Mouse (Mus musculus) MEL (cell line): ENCODE data around the gene Ddx19a. TPM values are rescaled to one million over a fixed set of nuclear protein-coding genes. Genes with fewer than 3 reads are reported as not detected.

ENCODE experiments used
- DNase-seq: peaks from one replicate; pipeline ENCODE4 v3.0.0; 2011; ENCODE audit warnings: low read depth, low spot score
- H3K27ac ChIP-seq: 2 replicates; pipeline ENCODE4 v1.5.1; 2012; ENCODE audit warnings: low read depth, mild to moderate bottlenecking, control low read depth, low read length, moderate library complexity; ENCODE audit not compliant: control insufficient read depth
- H3K27me3 ChIP-seq, 2 experiments: fragments of 150-350 bp in 1 of 2; sonication (generic) in 1 of 2; 2 replicates each; pipeline ENCODE4 v1.6.1; 2012; ENCODE audit warnings: low read length in 2 of 2, mild to moderate bottlenecking in 2 of 2, improper control_type of control experiment in 1 of 2, moderate library complexity in 1 of 2; ENCODE audit not compliant: insufficient read depth in 2 of 2, control insufficient read depth in 1 of 2
- H3K36me3 ChIP-seq, 2 experiments: 2 replicates each; pipeline ENCODE4 v1.6.1; 2012 to 2014; ENCODE audit warnings: low read length in 2 of 2, improper control_type of control experiment in 1 of 2, inconsistent platforms in 1 of 2, mild to moderate bottlenecking in 1 of 2; ENCODE audit not compliant: insufficient read depth in 2 of 2, control insufficient read depth in 1 of 2
- H3K4me1 ChIP-seq, 2 experiments: fragments of 150-350 bp in 1 of 2; sonication (generic) in 1 of 2; 2 replicates each; pipeline ENCODE4 v1.6.1; 2012; ENCODE audit warnings: low read length in 2 of 2, improper control_type of control experiment in 1 of 2, mild to moderate bottlenecking in 1 of 2; ENCODE audit not compliant: insufficient read depth in 2 of 2, control insufficient read depth in 1 of 2
- H3K4me3 ChIP-seq, 2 experiments: fragments of 150-350 bp in 1 of 2; sonication (generic) in 1 of 2; 2 replicates each; pipeline ENCODE4 v1.5.1; 2012; ENCODE audit warnings: low read depth in 2 of 2, low read length in 2 of 2, mild to moderate bottlenecking in 2 of 2, moderate library complexity in 2 of 2, control low read depth in 1 of 2, improper control_type of control experiment in 1 of 2; ENCODE audit not compliant: control insufficient read depth in 1 of 2, insufficient read depth in 1 of 2
- H3K79me2 ChIP-seq: 2 replicates; pipeline ENCODE4 v1.6.1; 2012; ENCODE audit warnings: mild to moderate bottlenecking, low read length, moderate library complexity; ENCODE audit not compliant: control insufficient read depth, poor library complexity, insufficient read depth
- H3K9ac ChIP-seq: 2 replicates; pipeline ENCODE4 v1.6.1; 2012; ENCODE audit warnings: low read depth, mild to moderate bottlenecking, control low read depth, low read length, moderate library complexity; ENCODE audit not compliant: control insufficient read depth, poor library complexity, severe bottlenecking
- H3K9me3 ChIP-seq: fragments of 150-350 bp; sonication (generic); replicated peaks from 2 replicates; pipeline ENCODE4 v1.6.1; 2012; ENCODE audit warnings: mild to moderate bottlenecking, low read length, improper control_type of control experiment, moderate library complexity; ENCODE audit not compliant: insufficient read depth
- BHLHE40 ChIP-seq: IDR thresholded peaks from 2 replicates; pipeline ENCODE4 v1.6.1; 2012; ENCODE audit warnings: low read depth, mild to moderate bottlenecking, inconsistent platforms, low read length, improper control_type of control experiment, borderline replicate concordance
- CHD2 ChIP-seq: IDR thresholded peaks from 2 replicates; pipeline ENCODE4 v1.6.1; 2011; ENCODE audit warnings: low read length, improper control_type of control experiment
- EP300 ChIP-seq, 2 experiments: IDR thresholded peaks; 2 replicates each; pipeline ENCODE4 v1.6.1; 2011; ENCODE audit warnings: improper control_type of control experiment in 2 of 2, low read length in 2 of 2, low read depth in 1 of 2, mild to moderate bottlenecking in 1 of 2
- ETS1 ChIP-seq: IDR thresholded peaks from 2 replicates; pipeline ENCODE4 v1.6.1; 2012; ENCODE audit warnings: low read depth, mild to moderate bottlenecking, inconsistent platforms, low read length, improper control_type of control experiment, moderate library complexity
- GABPA ChIP-seq: IDR thresholded peaks from 2 replicates; pipeline ENCODE4 v1.6.1; 2012; ENCODE audit warnings: low read depth, mild to moderate bottlenecking, inconsistent platforms, low read length, improper control_type of control experiment, moderate library complexity
- GATA1 ChIP-seq: IDR thresholded peaks from 2 replicates; pipeline ENCODE4 v1.6.1; 2011; ENCODE audit warnings: low read depth, low read length, improper control_type of control experiment
- HCFC1 ChIP-seq: IDR thresholded peaks from 2 replicates; pipeline ENCODE4 v1.6.1; 2012; ENCODE audit warnings: low read depth, mild to moderate bottlenecking, inconsistent platforms, low read length, improper control_type of control experiment, moderate library complexity
- KAT2A ChIP-seq: conservative IDR thresholded peaks from 2 replicates; pipeline ENCODE4 v1.6.1; 2012; ENCODE audit warnings: low read depth, low read length, improper control_type of control experiment, inconsistent platforms
- MEF2A ChIP-seq: IDR thresholded peaks from 2 replicates; pipeline ENCODE4 v1.6.1; 2014; ENCODE audit warnings: low read depth, mild to moderate bottlenecking, inconsistent platforms, low read length, improper control_type of control experiment; ENCODE audit not compliant: poor library complexity, insufficient replicate concordance, severe bottlenecking; ENCODE audit errors: extremely low read depth
- MXI1 ChIP-seq: IDR thresholded peaks from 2 replicates; pipeline ENCODE4 v1.6.1; 2011; ENCODE audit warnings: mild to moderate bottlenecking, low read depth, low read length, improper control_type of control experiment
- MYB ChIP-seq: IDR thresholded peaks from 2 replicates; pipeline ENCODE4 v1.6.1; 2011; ENCODE audit warnings: mild to moderate bottlenecking, low read depth, low read length, improper control_type of control experiment
- NELFE ChIP-seq: IDR thresholded peaks from 2 replicates; pipeline ENCODE4 v1.6.1; 2011; ENCODE audit warnings: low read depth, low read length, improper control_type of control experiment
- NRF1 ChIP-seq: IDR thresholded peaks from 2 replicates; pipeline ENCODE4 v1.6.1; 2014; ENCODE audit warnings: low read depth, mild to moderate bottlenecking, inconsistent platforms, low read length, improper control_type of control experiment, moderate library complexity; ENCODE audit not compliant: poor library complexity, insufficient read depth, severe bottlenecking
- POLR2A ChIP-seq, 2 experiments: IDR thresholded peaks; 2 replicates each; pipeline ENCODE4 v1.6.1; 2011 to 2012; ENCODE audit warnings: low read length in 2 of 2, mild to moderate bottlenecking in 2 of 2, control low read depth in 1 of 2, improper control_type of control experiment in 1 of 2, low read depth in 1 of 2, moderate library complexity in 1 of 2; ENCODE audit not compliant: control insufficient read depth in 1 of 2, insufficient read depth in 1 of 2, poor library complexity in 1 of 2
- POLR2AphosphoS2 ChIP-seq: IDR thresholded peaks from 2 replicates; pipeline ENCODE4 v1.6.1; 2011; ENCODE audit warnings: low read length, improper control_type of control experiment
- POLR2AphosphoS5 ChIP-seq: IDR thresholded peaks from 2 replicates; pipeline ENCODE4 v1.6.1; 2012; ENCODE audit warnings: low read depth, borderline replicate concordance, mild to moderate bottlenecking, inconsistent platforms, low read length, moderate library complexity, mixed read lengths
- RCOR1 ChIP-seq: IDR thresholded peaks from 2 replicates; pipeline ENCODE4 v1.6.1; 2012; ENCODE audit warnings: low read depth, mild to moderate bottlenecking, inconsistent platforms, low read length, improper control_type of control experiment
- SIN3A ChIP-seq: IDR thresholded peaks from 2 replicates; pipeline ENCODE4 v1.6.1; 2012; ENCODE audit warnings: low read length, improper control_type of control experiment, inconsistent platforms
- TBP ChIP-seq: IDR thresholded peaks from 2 replicates; pipeline ENCODE4 v1.8.0; 2011; ENCODE audit warnings: low read depth, low read length, improper control_type of control experiment
- TCF12 ChIP-seq: IDR thresholded peaks from 2 replicates; pipeline ENCODE4 v1.6.1; 2014; ENCODE audit warnings: low read depth, mild to moderate bottlenecking, inconsistent platforms, low read length, improper control_type of control experiment, moderate library complexity
- USF2 ChIP-seq, 2 experiments: IDR thresholded peaks; 2 replicates each; pipeline ENCODE4 v1.6.1; 2011 to 2012; ENCODE audit warnings: improper control_type of control experiment in 2 of 2, low read length in 2 of 2, borderline replicate concordance in 1 of 2, inconsistent platforms in 1 of 2, low read depth in 1 of 2, mild to moderate bottlenecking in 1 of 2; ENCODE audit not compliant: insufficient read depth in 1 of 2
- ZC3H11A ChIP-seq: IDR thresholded peaks from 2 replicates; pipeline ENCODE4 v1.6.1; 2012; ENCODE audit warnings: low read depth, mild to moderate bottlenecking, inconsistent platforms, low read length, improper control_type of control experiment
- ZKSCAN1 ChIP-seq: IDR thresholded peaks from 2 replicates; pipeline ENCODE4 v1.6.1; 2012; ENCODE audit warnings: low read depth, mild to moderate bottlenecking, inconsistent platforms, low read length, improper control_type of control experiment, moderate library complexity
- ZNF384 ChIP-seq: IDR thresholded peaks from 2 replicates; pipeline ENCODE4 v1.6.1; 2012; ENCODE audit warnings: low read depth, mild to moderate bottlenecking, inconsistent platforms, low read length, improper control_type of control experiment
- polyA plus RNA-seq, 2 experiments: library from polyadenylated mRNA; stranded (reverse) in 1 of 2; unstranded in 1 of 2; fragments of >175 nt in 1 of 2; fragments of >200 nt in 1 of 2; gene quantifications; 2 replicates each; pipeline versions ENCODE4 v1.2.1 to v1.2.4; 2012; ENCODE audit warnings: low replicate concordance in 2 of 2, low read depth in 1 of 2; ENCODE audit not compliant: insufficient read length in 2 of 2, insufficient read depth in 1 of 2, missing spikeins in 1 of 2
- total RNA-seq: library from RNA; depleted of rRNA; stranded (reverse); fragments of 300-350 nt; gene quantifications from 2 replicates; pipeline ENCODE4 v1.2.3, GENCODE M21; 2012

Ddx19a gene
- total and polyA plus RNA-seq, 3 experiments, result 17.0 to 168 (median 59.0) TPM

- no peak for TF ChIP-seq GABPA
- TF ChIP-seq RCOR1, result no peak
These were observed 56.1 kb downstream of the Ddx19a start (continued) for GRCm38 (mm10) chr8:110941453-110941948.

DNA sequence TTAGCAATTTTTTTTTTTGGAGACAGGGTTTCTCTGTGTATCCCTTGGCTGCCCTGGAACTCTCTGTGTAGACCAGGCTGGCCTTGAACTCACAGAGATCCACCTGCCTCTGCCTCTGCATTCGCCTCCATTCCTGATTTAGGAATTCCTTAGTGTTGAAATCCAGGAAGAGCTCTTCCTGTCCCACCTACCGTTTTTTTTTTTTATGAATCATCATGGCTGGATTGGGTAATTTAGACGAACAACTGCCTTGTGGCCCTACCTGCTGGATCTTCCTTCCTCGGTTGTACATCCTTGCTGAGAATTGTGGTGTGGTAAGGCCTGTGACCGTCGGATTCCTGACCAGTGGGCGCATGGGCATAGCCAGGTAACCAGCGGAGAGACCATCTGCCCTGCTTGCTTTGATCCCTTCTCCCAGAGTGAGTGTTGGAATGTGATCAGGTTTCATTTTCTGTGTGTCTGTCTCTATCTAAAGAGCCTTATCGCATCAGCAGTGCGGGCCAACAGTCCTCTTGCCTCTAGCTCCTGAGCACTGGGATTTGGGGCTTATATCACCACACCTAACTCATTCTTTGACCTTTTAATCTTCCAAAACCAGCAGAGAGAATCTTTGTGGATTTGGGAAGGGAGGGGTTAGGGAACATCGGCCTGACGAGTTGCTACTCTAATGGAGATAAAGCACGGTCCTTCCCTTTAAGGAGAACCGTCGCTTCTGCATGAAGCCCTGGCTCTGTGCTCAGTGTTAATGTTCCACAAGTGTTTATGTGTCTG, 56.7 kb downstream of the Ddx19a start:
- no peaks in the 10 kb centered on the region for H3K9me3 ChIP-seq
- peak overlapping the region; percentile 15 to 30 for H3K4me3 ChIP-seq
- peaks cover 0 to 29% of the 10 kb centered on the region in 2 experiments; a peak in 2 of 4 replicates for H3K36me3 ChIP-seq
- no peaks in the 10 kb centered on the region for H3K27me3 ChIP-seq
- H3K27ac ChIP-seq, result peak overlapping the region; percentile 82
- no peaks in the 10 kb centered on the region for H3K79me2 ChIP-seq
- TF ChIP-seq ZNF384 (peak; percentile 5), TBP (no peak), MYB (peak; percentile 55; the same call in 1 of the 2 replicates), EP300 (IDR thresholded peaks at IDR 0.05; ENCODE audit: low read depth in 1 of 2, low read length in 2 of 2) (peak; percentile 61 to 77), NELFE (no peak; the same call in 1 of the 2 replicates), CHD2 (no peak), ETS1 (peak; percentile 56), SIN3A (peak; percentile 1; the same call in 1 of the 2 replicates), HCFC1 (0 out of 2 replicates have a peak, but pooled peaks have one; percentile 42), GATA1 (peak; percentile 88), TCF12 (peak; percentile 39; the same call in 1 of the 2 replicates)
- DNase-seq, result no peak
- peaks cover 17 to 34% of the 10 kb centered on the region in 2 experiments for H3K4me1 ChIP-seq
- peak overlapping the region; percentile 29 for H3K9ac ChIP-seq

GRCm38 (mm10) chr8:110938882-110939589, 58.6 kb downstream of the Ddx19a start:
- H3K27ac ChIP-seq, result peak overlapping the region; percentile 82
- H3K9ac ChIP-seq, result peak overlapping the region; percentile 38
- H3K27me3 ChIP-seq, result no peaks in the 10 kb centered on the region
- no peaks in the 10 kb centered on the region for H3K9me3 ChIP-seq
- H3K79me2 ChIP-seq, result no peaks in the 10 kb centered on the region
- peaks cover 0 to 32% of the 10 kb centered on the region in 2 experiments; a peak in 2 of 4 replicates for H3K36me3 ChIP-seq
- H3K4me1 ChIP-seq, result peaks cover 17 to 42% of the 10 kb centered on the region in 2 experiments
- DNase-seq, result peak; percentile 88
- peak overlapping the region; percentile 5 to 41; a peak in 2 of 4 replicates for H3K4me3 ChIP-seq
- peak; percentile 73; the same call in 1 of the 2 replicates for TF ChIP-seq ZKSCAN1
- TF ChIP-seq BHLHE40, result peak; percentile 62; the same call in 1 of the 2 replicates
- TF ChIP-seq MYB, result peak; percentile 82
- no peak for TF ChIP-seq USF2 (IDR thresholded peaks at IDR 0.05; ENCODE audit: borderline replicate concordance in 1 of 2, insufficient read depth in 1 of 2, low read depth in 1 of 2, low read length in 2 of 2)
- TF ChIP-seq GABPA, result no peak
- TF ChIP-seq ZC3H11A, result no peak; the same call in 1 of the 2 replicates
- no peak for TF ChIP-seq POLR2AphosphoS5
- TF ChIP-seq NRF1, result no peak
- no peak for TF ChIP-seq POLR2A (IDR thresholded peaks at IDR 0.05; ENCODE audit: control insufficient read depth in 1 of 2, insufficient read depth in 1 of 2, low read depth in 1 of 2, low read length in 2 of 2, poor library complexity in 1 of 2)
- TF ChIP-seq KAT2A, result no peak; the same call in 1 of the 2 replicates
- peak; percentile 90 for TF ChIP-seq SIN3A
- TF ChIP-seq TCF12, result peak; percentile 84
- no peak for TF ChIP-seq POLR2AphosphoS2
- TF ChIP-seq MXI1, result no peak
- peak; percentile 85 for TF ChIP-seq MEF2A
- TF ChIP-seq GATA1, result peak; percentile 92
- peak; percentile 86 to 89 for TF ChIP-seq EP300 (IDR thresholded peaks at IDR 0.05; ENCODE audit: low read depth in 1 of 2, low read length in 2 of 2)
